Mouse (Mus musculus): ENCODE measurements around the gene Btbd3. TPM values are rescaled to one million over a fixed set of nuclear protein-coding genes. Genes with fewer than 3 reads are reported as not detected.

Btbd3 gene
- 10 to 100 TPM; 18.9 to 23.2 (median 21.9) TPM for total RNA-seq (2022)

GRCm38 (mm10) chr2:138256411-138256810 is at the start of gene Btbd3:
Gene Btbd3, plus strand, starts transcription at chr2:138256565.
- DNase-seq: peak; percentile 95

- DNase-seq: peak; percentile 10
Observed at GRCm38 (mm10) chr2:138215561-138215960, 40.8 kb upstream of the Btbd3 start.

- no peak for DNase-seq
Observed at GRCm38 (mm10) chr2:138220269-138220668, 36.1 kb upstream of the Btbd3 start.

GRCm38 (mm10) chr2:138232247-138232646 is 24.1 kb upstream of the Btbd3 start:
- no peak for DNase-seq

GRCm38 (mm10) chr2:138236149-138236548 is 20.2 kb upstream of the Btbd3 start:
- no peak for DNase-seq

- no peak for DNase-seq
Observed at GRCm38 (mm10) chr2:138242452-138242851, 13.9 kb upstream of the Btbd3 start.

- DNase-seq: no peak
Observed at GRCm38 (mm10) chr2:138245631-138246289, 10.6 kb upstream of the Btbd3 start.

- DNase-seq: no peak
Observed at GRCm38 (mm10) chr2:138247986-138248385, 8.4 kb upstream of the Btbd3 start.

- peak; percentile 39 for DNase-seq
Observed at GRCm38 (mm10) chr2:138256851-138257471, 596 bp downstream of the Btbd3 start.

GRCm38 (mm10) chr2:138257692-138258315 is 1.4 kb downstream of the Btbd3 start:
- DNase-seq: peak; percentile 40

GRCm38 (mm10) chr2:138261140-138261539 is 4.8 kb downstream of the Btbd3 start:
- DNase-seq: no peak

GRCm38 (mm10) chr2:138262885-138263284 is 6.5 kb downstream of the Btbd3 start:
- no peak for DNase-seq

GRCm38 (mm10) chr2:138265356-138266005 is 9.1 kb downstream of the Btbd3 start:
- peak; percentile 54 for DNase-seq

GRCm38 (mm10) chr2:138266679-138267078 is 10.3 kb downstream of the Btbd3 start:
- no peak for DNase-seq

- DNase-seq: no peak
Observed at GRCm38 (mm10) chr2:138267852-138268513, 11.6 kb downstream of the Btbd3 start.

- no peak for DNase-seq
Observed at GRCm38 (mm10) chr2:138269330-138269729, 13.0 kb downstream of the Btbd3 start.

GRCm38 (mm10) chr2:138273404-138274073 is 17.2 kb downstream of the Btbd3 start:
- DNase-seq: no peak

- DNase-seq: no peak
Observed at GRCm38 (mm10) chr2:138274086-138274485, 17.7 kb downstream of the Btbd3 start.

GRCm38 (mm10) chr2:138277842-138278691 is 21.7 kb downstream of the Btbd3 start:
- peak; percentile 66 for DNase-seq

- no peak for DNase-seq
Observed at GRCm38 (mm10) chr2:138278853-138279640, 22.7 kb downstream of the Btbd3 start.

Measured in adrenal gland, adult 8-10 months (tissue).